Mouse (Mus musculus) c-Kit-positive CD71-positive TER-119-negative erythroid progenitor cells, embryonic 14.5 days (primary cell): Measurements from ENCODE around the gene Lce1g.

Source experiments
- DNase-seq: peaks from one replicate; pipeline ENCODE4 v3.0.0-alpha.2; 2013; ENCODE audit warnings: low read depth

Lce1g gene

GRCm38 (mm10) chr3:92752238-92752637 is at the start of gene Lce1g:
Gene Lce1g, minus strand, starts transcription at chr3:92752338.
- DNase-seq: no peak

- DNase-seq: no peak
Measured at GRCm38 (mm10) chr3:92790414-92790813, 38.3 kb upstream of the Lce1g start, which contains the start of gene Lce1j. Gene Lce1j, minus strand, starts transcription at chr3:92790514.

GRCm38 (mm10) chr3:92778799-92779198 is 26.7 kb upstream of the Lce1g start, which contains the start of gene Lce1i:
Gene Lce1i, minus strand, starts transcription at chr3:92778899.
- no peak for DNase-seq

GRCm38 (mm10) chr3:92771573-92771972 is 19.4 kb upstream of the Lce1g start:
- DNase-seq: no peak

GRCm38 (mm10) chr3:92764965-92765364 is 12.8 kb upstream of the Lce1g start, which contains the start of gene Lce1h:
Gene Lce1h, minus strand, starts transcription at chr3:92765065.
- DNase-seq: no peak

- DNase-seq: no peak
Measured at GRCm38 (mm10) chr3:92753197-92753596, 1.1 kb upstream of the Lce1g start.

- DNase-seq: no peak
Measured at GRCm38 (mm10) chr3:92738996-92739395, 13.1 kb downstream of the Lce1g start, which contains the start of gene Gm38119. Gene Gm38119, minus strand, starts transcription at chr3:92739096.

GRCm38 (mm10) chr3:92722631-92723030 is 29.5 kb downstream of the Lce1g start:
- DNase-seq: no peak

- DNase-seq: no peak
Measured at GRCm38 (mm10) chr3:92720250-92720649, 31.9 kb downstream of the Lce1g start, which contains the start of gene Lce1f. Gene Lce1f, minus strand, starts transcription at chr3:92720350.

GRCm38 (mm10) chr3:92715122-92715521 is 37.0 kb downstream of the Lce1g start:
- DNase-seq: no peak

- DNase-seq: no peak
Measured at GRCm38 (mm10) chr3:92708974-92709373, 43.2 kb downstream of the Lce1g start, which contains the start of gene Lce1e. Gene Lce1e, minus strand, starts transcription at chr3:92709074.
